Mouse (Mus musculus): ENCODE measurements around the gene Cs.

GRCm38 (mm10) chr10:128359226-128359625 is 21.7 kb downstream of the Cs start:
- TF ChIP-seq POLR2A (IDR thresholded peaks at IDR 0.05; ENCODE audit: borderline replicate concordance, extremely low read depth, low read depth, low read length) (no peak), CTCF (IDR thresholded peaks at IDR 0.05; ENCODE audit: insufficient read depth, low read length) (no peak)
